Mouse (Mus musculus) adrenal gland, postnatal 14 days (tissue): ENCODE data around the gene Hint3. TPM values are rescaled to one million over a fixed set of nuclear protein-coding genes. Genes with fewer than 3 reads are reported as not detected.
"Not testable (repeated sequence)": the region's sequence is repeated elsewhere in the genome, so short reads cannot be mapped to it uniquely, and the experiment has no call there.

ENCODE experiments used
- DNase-seq: peaks from one replicate; pipeline ENCODE4 v3.0.0; 2021; ENCODE audit warnings: mixed read lengths
- long read RNA-seq, 2 experiments: library from polyadenylated mRNA; stranded (forward); transcript quantifications; one replicate each; pipeline ENCODE4 v2.0.0; 2021
- total RNA-seq: library from RNA; stranded (reverse); gene quantifications from 2 replicates; pipeline ENCODE4 v1.2.3, GENCODE M21; 2021

Gene Hint3
- 44.5 and 47.1 TPM in 2 replicates for total RNA-seq
- long read RNA-seq, experiment 1, transcript Hint3-203 (5 exons, 875 nt): major isoform, 41 of 44 reads
- long read RNA-seq, experiment 1, partial matches to known transcripts: 0 of 44 reads
- long read RNA-seq, experiment 1, other reads (novel, unspliced or antisense): 3 of 44 reads
- long read RNA-seq, experiment 2, transcript Hint3-203 (5 exons, 875 nt): major isoform, 60 of 63 reads
- long read RNA-seq, experiment 2, partial matches to known transcripts: 1 of 63 reads
- long read RNA-seq, experiment 2, other reads (novel, unspliced or antisense): 2 of 63 reads

- DNase-seq: no peak
Observed at GRCm38 (mm10) chr10:30629513-30629912, at the start of gene Hint3. Gene Hint3 (minus strand): TSS chr10:30629632.

GRCm38 (mm10) chr10:30678051-30678450 is 48.6 kb upstream of the Hint3 start:
- peak; percentile 56 for DNase-seq

- no peak for DNase-seq
Observed at GRCm38 (mm10) chr10:30674825-30675224, 45.4 kb upstream of the Hint3 start.

- no peak for DNase-seq
Observed at GRCm38 (mm10) chr10:30666580-30666979, 37.1 kb upstream of the Hint3 start.

GRCm38 (mm10) chr10:30660564-30661328 is 31.3 kb upstream of the Hint3 start:
- no peak for DNase-seq

- DNase-seq: no peak
Observed at GRCm38 (mm10) chr10:30655655-30656054, 26.2 kb upstream of the Hint3 start.

- DNase-seq: no peak
Observed at GRCm38 (mm10) chr10:30647681-30648080, 18.2 kb upstream of the Hint3 start.

- no peak for DNase-seq
Observed at GRCm38 (mm10) chr10:30638216-30638615, 8.8 kb upstream of the Hint3 start.

GRCm38 (mm10) chr10:30636474-30637154 is 7.2 kb upstream of the Hint3 start:
- not testable (repeated sequence) for DNase-seq

GRCm38 (mm10) chr10:30632718-30633117 is 3.3 kb upstream of the Hint3 start:
- DNase-seq: no peak

GRCm38 (mm10) chr10:30629977-30630376 is 545 bp upstream of the Hint3 start:
- no peak for DNase-seq

GRCm38 (mm10) chr10:30628444-30628843 is 988 bp downstream of the Hint3 start:
- DNase-seq: not testable (repeated sequence)

- no peak for DNase-seq
Observed at GRCm38 (mm10) chr10:30627548-30627947, 1.9 kb downstream of the Hint3 start.

- DNase-seq: peak; percentile 12
Observed at GRCm38 (mm10) chr10:30624161-30625019, 5.0 kb downstream of the Hint3 start.

- DNase-seq: no peak
Observed at GRCm38 (mm10) chr10:30622928-30623327, 6.5 kb downstream of the Hint3 start.

GRCm38 (mm10) chr10:30618918-30619210 is 10.6 kb downstream of the Hint3 start:
- no peak for DNase-seq

GRCm38 (mm10) chr10:30618091-30618917 is 11.1 kb downstream of the Hint3 start:
- DNase-seq: peak; percentile 100

GRCm38 (mm10) chr10:30613039-30613438 is 16.4 kb downstream of the Hint3 start:
- no peak for DNase-seq

GRCm38 (mm10) chr10:30609614-30610013 is 19.8 kb downstream of the Hint3 start:
- DNase-seq: no peak

- no peak for DNase-seq
Observed at GRCm38 (mm10) chr10:30608109-30608508, 21.3 kb downstream of the Hint3 start.

- DNase-seq: peak; percentile 96
Observed at GRCm38 (mm10) chr10:30600542-30600966, 28.9 kb downstream of the Hint3 start, which contains the start of gene Trmt11. Gene Trmt11 (minus strand): TSS chr10:30600749.
